Comparison of ENCODE assay signal across 16 mouse cellular contexts in genomic region chr5:145119385-145119784, GRCm38 (mm10). TPM values are rescaled to one million over a fixed set of nuclear protein-coding genes. Genes with fewer than 3 reads are reported as not detected.
DNase-seq lines count a peak whose midpoint lies in the region; ATAC-seq and TF ChIP-seq lines count a peak whose summit lies in the region.
"Had no signal": no experiment of that assay in that cellular context is flagged by ENCODE, and none has a peak within 500 bp of the region (broad histone marks: within the 10 kb centered on the region; RNA-seq: fewer than 3 reads in every experiment).

No protein-coding gene starts in this region.

- no peak overlapping the region for H3K4me3 ChIP-seq in cerebellum, adult 2 months (replicated peaks; ENCODE audit: insufficient read depth, low read depth, low read length)
- no peak overlapping the region for H3K4me3 ChIP-seq in lung, postnatal 0 days (ENCODE audit: low read depth, low read length)
- H3K4me3 ChIP-seq: limb, embryonic 10.5 days; midbrain, embryonic 10.5 days; stomach, embryonic 15.5 days had no signal

- TF ChIP-seq POLR2A in cerebellum, adult 2 months (IDR thresholded peaks at IDR 0.05; ENCODE audit: borderline replicate concordance, insufficient read depth, low read length): no peak

- no peaks in the 10 kb centered on the region for H3K9me3 ChIP-seq in lung, postnatal 0 days (ENCODE audit: low read length)
- H3K9me3 ChIP-seq: limb, embryonic 10.5 days; stomach, embryonic 15.5 days had no signal

- 88% methylated on average over 2 of the region's 2 CpGs for WGBS in cerebellum, adult 2 months
- 87% methylated on average over 2 of the region's 2 CpGs for WGBS in lung, postnatal 0 days

- no peak overlapping the region for H3K9ac ChIP-seq in lung, postnatal 0 days (replicated peaks; ENCODE audit: low read depth)
- H3K9ac ChIP-seq: stomach, embryonic 15.5 days had no signal

- TF ChIP-seq CTCF in cerebellum, adult 2 months (IDR thresholded peaks at IDR 0.05; ENCODE audit: borderline replicate concordance, insufficient read depth, low read depth, low read length): 0 out of 2 replicates have a peak, but pooled peaks have one; percentile 19
- peak; percentile 61 for TF ChIP-seq CTCF in lung, postnatal 0 days (IDR thresholded peaks at IDR 0.05)

- no peak for TF ChIP-seq EP300 in lung, postnatal 0 days (IDR thresholded peaks at IDR 0.05)

- no peak overlapping the region for H3K4me2 ChIP-seq in lung, postnatal 0 days (replicated peaks; ENCODE audit: low read depth, low read length)
- H3K4me2 ChIP-seq: heart, embryonic 11.5 days; stomach, embryonic 15.5 days had no signal

- H3K36me3 ChIP-seq in lung, postnatal 0 days (ENCODE audit: insufficient read depth, low read length): peaks cover 20% of the 10 kb centered on the region

- no peak for ATAC-seq in lung, postnatal 0 days
- ATAC-seq in megakaryocyte progenitor cell, adult 5-6 weeks (replicated peaks; ENCODE audit: poor library complexity): peak; percentile 38

- H3K27me3 ChIP-seq in cerebellum, adult 2 months (ENCODE audit: control insufficient read depth, insufficient read depth, low read length): no peaks in the 10 kb centered on the region
- no peaks in the 10 kb centered on the region for H3K27me3 ChIP-seq in lung, postnatal 0 days (replicated peaks; ENCODE audit: insufficient read depth, low read length)
- H3K27me3 ChIP-seq: stomach, embryonic 15.5 days had no signal

- no peak for DNase-seq in cerebellum, adult 2 months
- DNase-seq in cerebellum, postnatal 4 days (ENCODE audit: low spot score in 2 of 2): no peak
- no peak for DNase-seq in lung, postnatal 0 days (ENCODE audit: low spot score)
- DNase-seq in lung, adult 18-20 months: no peak
- peak; percentile 74 for DNase-seq in R1 (ENCODE audit: low read depth, low spot score)
- DNase-seq in gastrocnemius, adult 8-10 months (ENCODE audit: low spot score in 2 of 2): no peak
- DNase-seq in gastrocnemius, postnatal 4 days (ENCODE audit: low spot score in 2 of 2): no peak
- DNase-seq: adrenal gland, postnatal 36 days; cerebellum, postnatal 25 days; kidney, adult 18-20 months had no signal

- H3K27ac ChIP-seq in cerebellum, adult 2 months (ENCODE audit: insufficient read depth, low read length): no peak overlapping the region
- no peak overlapping the region for H3K27ac ChIP-seq in lung, postnatal 0 days (ENCODE audit: low read length)
- H3K27ac ChIP-seq: limb, embryonic 10.5 days; midbrain, embryonic 10.5 days; stomach, embryonic 15.5 days had no signal

- H3K4me1 ChIP-seq in cerebellum, adult 2 months (ENCODE audit: control insufficient read depth, insufficient read depth, low read length): no peaks in the 10 kb centered on the region
- H3K4me1 ChIP-seq in lung, postnatal 0 days (ENCODE audit: insufficient read depth, low read depth, low read length): peaks cover 3% of the 10 kb centered on the region; the same call in 1 of the 2 replicates

RNA-seq across cellular contexts. Expression of gene Arpc1b, which starts 5.4 kb away (rescaled TPM):
- 46.2 and 50.2 TPM in 2 replicates for polyA plus RNA-seq in cerebellum, adult 2 months (2012; rRNA removed)
- polyA plus RNA-seq in lung, postnatal 0 days (2015; fragmentation: Nextera tagmentation; extraction: Ambion mirVana): 451 and 467 TPM in 2 replicates
- total RNA-seq in megakaryocyte progenitor cell, adult 5-6 weeks (2015): 252 and 253 TPM in 2 replicates
- 169 and 205 TPM in 2 replicates for total RNA-seq in megakaryocyte progenitor cell, adult 5-6 weeks (2017)
- 10 to 100 TPM; 17.1 to 25.0 (median 18.7) TPM for total RNA-seq in gastrocnemius, adult 8-10 months (2022)
- 100 to 1,000 TPM; 124 to 142 TPM for total RNA-seq in gastrocnemius, postnatal 4 days (2021)

RNA-seq across cellular contexts. Expression of gene Pdap1, which starts 20.7 kb away (rescaled TPM):
- 61.0 and 70.4 TPM in 2 replicates for polyA plus RNA-seq in cerebellum, adult 2 months (2012; rRNA removed)
- 47.9 and 51.1 TPM in 2 replicates for polyA plus RNA-seq in lung, postnatal 0 days (2015; fragmentation: Nextera tagmentation; extraction: Ambion mirVana)
- total RNA-seq in megakaryocyte progenitor cell, adult 5-6 weeks (2015): 61.3 and 66.9 TPM in 2 replicates
- total RNA-seq in megakaryocyte progenitor cell, adult 5-6 weeks (2017): 152 and 264 TPM in 2 replicates
- total RNA-seq in gastrocnemius, adult 8-10 months (2022): 10 to 100 TPM; 39.8 to 50.9 (median 45.1) TPM
- total RNA-seq in gastrocnemius, postnatal 4 days (2021): 10 to 100 TPM; 75.9 to 79.5 TPM

RNA-seq across cellular contexts. Expression of gene Bud31, which starts 20.8 kb away (rescaled TPM):
- 101 and 106 TPM in 2 replicates for polyA plus RNA-seq in cerebellum, adult 2 months (2012; rRNA removed)
- 152 TPM in 2 replicates for polyA plus RNA-seq in lung, postnatal 0 days (2015; fragmentation: Nextera tagmentation; extraction: Ambion mirVana)
- 164 and 217 TPM in 2 replicates for total RNA-seq in megakaryocyte progenitor cell, adult 5-6 weeks (2015)
- 218 and 231 TPM in 2 replicates for total RNA-seq in megakaryocyte progenitor cell, adult 5-6 weeks (2017)
- total RNA-seq in gastrocnemius, adult 8-10 months (2022): 10 to 100 TPM; 46.9 to 59.4 (median 52.6) TPM
- 10 to 100 TPM; 80.9 to 82.5 TPM for total RNA-seq in gastrocnemius, postnatal 4 days (2021)

RNA-seq across cellular contexts. Expression of gene Kpna7, which starts 35.6 kb away (rescaled TPM):
- polyA plus RNA-seq in cerebellum, adult 2 months (2012; rRNA removed): not detected in 2 replicates
- polyA plus RNA-seq in lung, postnatal 0 days (2015; fragmentation: Nextera tagmentation; extraction: Ambion mirVana): not detected in 2 replicates
- total RNA-seq in megakaryocyte progenitor cell, adult 5-6 weeks (2015): not detected in 2 replicates
- not detected in 2 replicates for total RNA-seq in megakaryocyte progenitor cell, adult 5-6 weeks (2017)
- total RNA-seq in gastrocnemius, adult 8-10 months (2022): not detected
- not detected for total RNA-seq in gastrocnemius, postnatal 4 days (2021)
- total RNA-seq: adrenal gland, postnatal 36 days; G1E had no signal
- polyA plus RNA-seq: G1E; heart, embryonic 11.5 days; limb, embryonic 10.5 days; midbrain, embryonic 10.5 days had no signal

RNA-seq across cellular contexts. Expression of gene Arpc1a, which starts 35.8 kb away (rescaled TPM):
- polyA plus RNA-seq in cerebellum, adult 2 months (2012; rRNA removed): 214 and 221 TPM in 2 replicates
- 127 and 129 TPM in 2 replicates for polyA plus RNA-seq in lung, postnatal 0 days (2015; fragmentation: Nextera tagmentation; extraction: Ambion mirVana)
- 72.3 and 79.9 TPM in 2 replicates for total RNA-seq in megakaryocyte progenitor cell, adult 5-6 weeks (2015)
- 47.7 and 51.2 TPM in 2 replicates for total RNA-seq in megakaryocyte progenitor cell, adult 5-6 weeks (2017)
- total RNA-seq in gastrocnemius, adult 8-10 months (2022): 10 to 100 TPM; 23.0 to 27.7 (median 26.2) TPM
- 10 to 100 TPM; 65.0 to 66.6 TPM for total RNA-seq in gastrocnemius, postnatal 4 days (2021)

Comparison
In these comparisons a context has a peak if more than half of its experiments do, and no peak if none do; other contexts are left out.
1. RNA of gene Arpc1b, which starts 5.4 kb away (total RNA-seq): 169 to 253 TPM in megakaryocyte progenitor cell, adult 5-6 weeks and 124 to 142 TPM in gastrocnemius, postnatal 4 days; 17.1 to 25.0 TPM in gastrocnemius, adult 8-10 months; every median in the first group is over 4 times any median in the second.